Mouse (Mus musculus) liver, embryonic 14.5 days (tissue): Measurements from ENCODE around the gene Lrrc2.

ENCODE experiments used
- CTCF ChIP-seq: IDR thresholded peaks from 2 replicates; pipeline ENCODE4 v1.5.1; 2016; ENCODE audit warnings: antibody characterized with exemption, low read depth, control low read depth
- EP300 ChIP-seq: IDR thresholded peaks from 2 replicates; pipeline ENCODE4 v1.6.1; 2016; ENCODE audit warnings: antibody characterized with exemption, low read depth

- TF ChIP-seq CTCF (no peak), EP300 (no peak)
These were observed 38.2 kb downstream of the Lrrc2 start for GRCm38 (mm10) chr9:110989543-110989942.
